Mouse (Mus musculus) MN1 (cell line): Measurements from ENCODE around the gene Olfr1451.
"Not testable (repeated sequence)": the region's sequence is repeated elsewhere in the genome, so short reads cannot be mapped to it uniquely, and the experiment has no call there.

Experiments used
- DNase-seq: peaks from one replicate; pipeline ENCODE4 v3.0.0-alpha.2; 2016; ENCODE audit warnings: low spot score

Gene Olfr1451

GRCm38 (mm10) chr19:12994714-12995113 is at the start of gene Olfr1451:
Olfr1451 (plus strand) TSS chr19:12995014.
- DNase-seq: no peak

- DNase-seq: no peak
Observed at GRCm38 (mm10) chr19:12949958-12950357, 44.9 kb upstream of the Olfr1451 start, which contains the start of gene Olfr1450. Olfr1450 (plus strand) TSS chr19:12950258.

GRCm38 (mm10) chr19:12970082-12970481 is 24.7 kb upstream of the Olfr1451 start:
- not testable (repeated sequence) for DNase-seq

- DNase-seq: not testable (repeated sequence)
Observed at GRCm38 (mm10) chr19:12992316-12992715, 2.5 kb upstream of the Olfr1451 start.

- DNase-seq: no peak
Observed at GRCm38 (mm10) chr19:13028227-13028626, 33.4 kb downstream of the Olfr1451 start, which contains the start of gene Olfr1453. Olfr1453 (minus strand) TSS chr19:13028327.
